Mouse (Mus musculus): ENCODE data around the gene Phrf1.

The Phrf1 gene

GRCm38 (mm10) chr7:141256159-141256558 lies 27.6 kb downstream of the Phrf1 start:
- DNase-seq (ENCODE audit: low spot score in 2 of 2) = no peak

GRCm38 (mm10) chr7:141261480-141261879 lies 32.9 kb downstream of the Phrf1 start:
- DNase-seq (ENCODE audit: low spot score in 2 of 2) = no peak

- no peak for DNase-seq (ENCODE audit: low spot score in 2 of 2)
Observed at GRCm38 (mm10) chr7:141263640-141264039, 35.1 kb downstream of the Phrf1 start.

- DNase-seq (ENCODE audit: low spot score in 2 of 2) = no peak
Observed at GRCm38 (mm10) chr7:141264041-141264700, 35.6 kb downstream of the Phrf1 start.

- DNase-seq (ENCODE audit: low spot score in 2 of 2) = no peak
Observed at GRCm38 (mm10) chr7:141264761-141265410, 36.3 kb downstream of the Phrf1 start.

- no peak for DNase-seq (ENCODE audit: low spot score in 2 of 2)
Observed at GRCm38 (mm10) chr7:141265411-141265738, 36.8 kb downstream of the Phrf1 start.

GRCm38 (mm10) chr7:141265739-141266561 lies 37.4 kb downstream of the Phrf1 start, which contains the start of gene Irf7:
TSS of gene Irf7 (minus strand) at chr7:141266481.
- no peak for DNase-seq (ENCODE audit: low spot score in 2 of 2)

GRCm38 (mm10) chr7:141268466-141269272 lies 40.1 kb downstream of the Phrf1 start:
- DNase-seq (ENCODE audit: low spot score in 2 of 2) = no peak

- no peak for DNase-seq (ENCODE audit: low spot score in 2 of 2)
Observed at GRCm38 (mm10) chr7:141269273-141269545, 40.6 kb downstream of the Phrf1 start.

- DNase-seq (ENCODE audit: low spot score in 2 of 2) = no peak
Observed at GRCm38 (mm10) chr7:141270631-141271030, 42.0 kb downstream of the Phrf1 start.

GRCm38 (mm10) chr7:141275356-141275755 lies 46.8 kb downstream of the Phrf1 start:
- DNase-seq (ENCODE audit: low spot score in 2 of 2) = no peak

- DNase-seq (ENCODE audit: low spot score in 2 of 2) = no peak
Observed at GRCm38 (mm10) chr7:141276546-141276945, 48.0 kb downstream of the Phrf1 start, which contains the start of gene Cdhr5. TSS of gene Cdhr5 (minus strand) at chr7:141276786.

GRCm38 (mm10) chr7:141277701-141278678 lies 49.4 kb downstream of the Phrf1 start:
- no peak for DNase-seq (ENCODE audit: low spot score in 2 of 2)

GRCm38 (mm10) chr7:141278766-141279590 lies 50.4 kb downstream of the Phrf1 start, which contains the start of gene Sct:
TSS of gene Sct (minus strand) at chr7:141279133.
- DNase-seq (ENCODE audit: low spot score in 2 of 2) = no peak

- no peak for DNase-seq (ENCODE audit: low spot score in 2 of 2)
Observed at GRCm38 (mm10) chr7:141281442-141281841, 52.9 kb downstream of the Phrf1 start.

GRCm38 (mm10) chr7:141282756-141283155 lies 54.2 kb downstream of the Phrf1 start:
- no peak for DNase-seq (ENCODE audit: low spot score in 2 of 2)

GRCm38 (mm10) chr7:141288042-141288441 lies 59.5 kb downstream of the Phrf1 start:
- DNase-seq (ENCODE audit: low spot score in 2 of 2) = no peak

- DNase-seq (ENCODE audit: low spot score in 2 of 2) = no peak
Observed at GRCm38 (mm10) chr7:141291921-141292582, 63.5 kb downstream of the Phrf1 start, which contains the start of gene Drd4. TSS of gene Drd4 (plus strand) at chr7:141292006.

Measured in frontal cortex, postnatal 25 days (tissue).